Mouse (Mus musculus) lung, embryonic 15.5 days (tissue): Measurements from ENCODE around the gene Cog1. TPM values are rescaled to one million over a fixed set of nuclear protein-coding genes. Genes with fewer than 3 reads are reported as not detected.
A peak's percentile ranks its signal among the peaks of the same experiment; 100 is the strongest.

Experiments
- ATAC-seq: fragments of 200-750 bp; cut with Nextera tagmentation; 2 replicates; pipeline ENCODE4 v1.8.0; 2017; ENCODE audit warnings: moderate number of reproducible peaks, borderline replicate concordance; ENCODE audit not compliant: low FRiP score, low TSS enrichment; ENCODE audit errors: extremely low read depth
- H3K27ac ChIP-seq: fragments of 300-500 bp; sonication (generic); 2 replicates; pipeline ENCODE4 v1.5.1; 2015; ENCODE audit warnings: moderate library complexity, mild to moderate bottlenecking, inconsistent platforms
- H3K27me3 ChIP-seq: fragments of 300-500 bp; sonication (generic); 2 replicates; pipeline ENCODE4 v1.6.1; 2015; ENCODE audit warnings: inconsistent platforms
- H3K36me3 ChIP-seq: fragments of 300-500 bp; sonication (generic); 2 replicates; pipeline ENCODE4 v1.6.1; 2015; ENCODE audit warnings: inconsistent platforms
- H3K4me1 ChIP-seq: fragments of 300-500 bp; sonication (generic); 2 replicates; pipeline ENCODE4 v1.6.1; 2015; ENCODE audit warnings: inconsistent platforms
- H3K4me2 ChIP-seq: fragments of 300-500 bp; sonication (generic); 2 replicates; pipeline ENCODE4 v1.6.1; 2015; ENCODE audit warnings: inconsistent platforms, mild to moderate bottlenecking, moderate library complexity
- H3K4me3 ChIP-seq: fragments of 300-500 bp; sonication (generic); 2 replicates; pipeline ENCODE4 v1.5.1; 2015; ENCODE audit warnings: mild to moderate bottlenecking, inconsistent platforms
- H3K9ac ChIP-seq: fragments of 300-500 bp; sonication (generic); 2 replicates; pipeline ENCODE4 v1.6.1; 2015; ENCODE audit warnings: inconsistent platforms
- H3K9me3 ChIP-seq: fragments of 300-500 bp; sonication (generic); 2 replicates; pipeline ENCODE4 v1.6.1; 2016; ENCODE audit warnings: inconsistent platforms
- whole genome bisulfite sequencing: fragments of 180-500 bp; shearing (Covaris S2); methylation state at CpG from one replicate; pipeline ENCODE4 v1.1.7; 2015; 5-methylcytosine and 5-hydroxymethylcytosine counted together
- polyA plus RNA-seq: library from polyadenylated mRNA; unstranded; fragments of >200 nt; fragmentation: Nextera tagmentation; extraction: Ambion mirVana; gene quantifications from 2 replicates; pipeline ENCODE4 v1.2.1, GENCODE M21; 2015

Gene Cog1
- polyA plus RNA-seq, 1 experiment from 2014 or later, result 26.5 TPM

DNA sequence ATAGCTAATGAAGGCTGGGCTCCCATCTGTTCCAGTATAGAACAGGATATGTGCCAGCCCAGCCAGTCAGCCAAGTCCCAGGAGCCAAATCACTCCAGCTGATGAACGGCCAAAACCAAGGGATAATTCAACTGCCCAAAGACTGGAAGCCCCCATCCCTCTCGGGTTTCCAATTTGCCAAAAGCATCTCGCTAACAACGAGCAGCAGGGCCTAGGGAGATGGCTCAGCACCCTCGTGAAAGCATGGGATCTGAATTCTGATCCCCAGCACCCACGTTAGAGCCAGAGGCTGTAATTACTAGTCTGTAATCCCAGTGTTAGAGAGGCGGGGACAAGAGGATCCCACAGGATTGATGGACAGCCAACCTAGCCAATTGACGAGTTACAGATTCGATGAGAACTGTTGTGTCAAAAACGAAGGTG, 14.3 kb upstream of the Cog1 start:
- Histone ChIP-seq H3K4me1 (peaks cover 3% of the 10 kb centered on the region; the same call in 1 of the 2 replicates), H3K36me3 (no peaks in the 10 kb centered on the region), H3K27me3 (no peaks in the 10 kb centered on the region), H3K9ac (no peak overlapping the region), H3K4me3 (no peak overlapping the region), H3K9me3 (no peaks in the 10 kb centered on the region), H3K27ac (no peak overlapping the region), H3K4me2 (no peak overlapping the region)
- no peak for ATAC-seq
- 71% methylated on average over 10 of the region's 10 CpGs for WGBS

DNA sequence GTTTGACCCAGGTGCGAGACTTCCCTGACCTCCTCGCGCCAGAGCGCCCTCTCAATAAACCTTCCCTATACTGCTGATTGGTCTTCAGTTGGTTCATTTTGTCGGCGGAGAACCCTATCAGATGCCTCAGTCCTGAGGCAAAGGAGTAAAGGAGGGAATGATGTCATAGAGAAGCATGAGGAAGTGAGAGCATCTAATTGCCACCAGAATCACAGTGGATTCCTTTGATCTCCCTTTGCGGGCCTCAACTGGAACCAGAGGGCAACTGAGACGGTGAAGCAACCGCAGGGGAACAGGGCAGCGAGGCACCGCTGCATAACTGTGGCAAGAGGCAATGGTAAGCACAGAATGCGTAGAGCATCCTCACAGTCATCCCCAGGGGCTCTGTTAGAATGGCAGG, 10.3 kb upstream of the Cog1 start:
- no peak overlapping the region for H3K4me2 ChIP-seq
- no peak for ATAC-seq
- no peaks in the 10 kb centered on the region for H3K36me3 ChIP-seq
- no peak overlapping the region for H3K9ac ChIP-seq
- no peaks in the 10 kb centered on the region for H3K9me3 ChIP-seq
- no peaks in the 10 kb centered on the region for H3K27me3 ChIP-seq
- no peak overlapping the region for H3K27ac ChIP-seq
- 84% methylated on average over 12 of the region's 12 CpGs for WGBS
- H3K4me1 ChIP-seq, result no peaks in the 10 kb centered on the region
- H3K4me3 ChIP-seq, result no peak overlapping the region

- no peak overlapping the region for H3K9ac ChIP-seq
- no peak overlapping the region for H3K4me3 ChIP-seq
- H3K36me3 ChIP-seq, result no peaks in the 10 kb centered on the region
- H3K27ac ChIP-seq, result no peak overlapping the region
- H3K4me1 ChIP-seq, result peaks cover 10% of the 10 kb centered on the region
- H3K27me3 ChIP-seq, result no peaks in the 10 kb centered on the region
- 92% methylated on average over 3 of the region's 3 CpGs for WGBS
- no peaks in the 10 kb centered on the region for H3K9me3 ChIP-seq
- H3K4me2 ChIP-seq, result no peak overlapping the region
- no peak for ATAC-seq
Measured at GRCm38 (mm10) chr11:113645181-113645580, 3.8 kb upstream of the Cog1 start.

DNA sequence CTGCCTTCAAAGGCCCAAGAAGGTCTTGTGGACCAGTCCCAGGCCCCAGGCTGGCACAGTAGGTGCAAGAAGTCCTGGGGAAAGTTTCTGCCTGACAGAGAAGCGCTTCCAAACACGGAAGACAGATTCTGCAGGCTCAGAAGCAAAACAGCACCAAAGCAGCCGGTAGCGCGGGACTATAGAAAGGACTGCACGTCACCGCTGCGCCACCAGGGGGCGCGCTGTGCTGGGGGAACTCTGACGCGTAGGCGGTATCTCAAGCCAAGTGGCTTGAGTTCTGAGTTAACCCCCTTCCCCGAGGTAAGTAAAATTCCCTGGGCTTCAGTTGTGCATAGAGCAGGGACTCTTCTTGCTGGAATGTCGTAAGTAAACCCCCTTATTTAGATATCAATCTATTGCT, 817 bp upstream of the Cog1 start:
- Histone ChIP-seq H3K9ac (no peak overlapping the region), H3K4me3 (no peak overlapping the region)
- WGBS, result 3% methylated on average over 15 of the region's 15 CpGs

GRCm38 (mm10) chr11:113649353-113650210, 613 bp downstream of the Cog1 start, which contains the start of gene Slc39a11:
Gene Slc39a11, minus strand, starts transcription at chr11:113650079.
- Histone ChIP-seq H3K9me3 (no peaks in the 10 kb centered on the region), H3K27me3 (no peaks in the 10 kb centered on the region), H3K9ac (peak within 1 kb of the TSS; percentile 89), H3K4me1 (peaks cover 25% of the 10 kb centered on the region), H3K36me3 (peaks cover 28% of the 10 kb centered on the region), H3K4me3 (peak within 1 kb of the TSS; percentile 91), H3K4me2 (peak within 1 kb of the TSS; percentile 59), H3K27ac (peak within 1 kb of the TSS; percentile 85)
- peak; percentile 80 for ATAC-seq
- WGBS, result under 1% methylated on average over 47 of the region's 91 CpGs

More for the DNA sequence above, 817 bp upstream of the Cog1 start:
- Histone ChIP-seq H3K27ac (no peak overlapping the region), H3K9me3 (no peaks in the 10 kb centered on the region), H3K4me2 (peak overlapping the region; percentile 59), H3K36me3 (peaks cover 14% of the 10 kb centered on the region), H3K4me1 (peaks cover 25% of the 10 kb centered on the region), H3K27me3 (no peaks in the 10 kb centered on the region)
- no peak for ATAC-seq

GRCm38 (mm10) chr11:113651206-113651906, 2.4 kb downstream of the Cog1 start:
- H3K27ac ChIP-seq, result peak overlapping the region; percentile 22
- H3K4me3 ChIP-seq, result no peak overlapping the region
- H3K9ac ChIP-seq, result no peak overlapping the region
- H3K36me3 ChIP-seq, result peaks cover 46% of the 10 kb centered on the region
- H3K27me3 ChIP-seq, result no peaks in the 10 kb centered on the region
- H3K4me1 ChIP-seq, result peaks cover 25% of the 10 kb centered on the region
- H3K9me3 ChIP-seq, result no peaks in the 10 kb centered on the region
- no peak overlapping the region for H3K4me2 ChIP-seq
- 54% methylated on average over 22 of the region's 22 CpGs for WGBS
- ATAC-seq, result no peak

- H3K4me2 ChIP-seq, result no peak overlapping the region
- no peak overlapping the region for H3K9ac ChIP-seq
- no peak overlapping the region for H3K4me3 ChIP-seq
- H3K27me3 ChIP-seq, result no peaks in the 10 kb centered on the region
- peak overlapping the region; percentile 22; the same call in 1 of the 2 replicates for H3K27ac ChIP-seq
- H3K4me1 ChIP-seq, result peaks cover 25% of the 10 kb centered on the region
- no peak for ATAC-seq
- no peaks in the 10 kb centered on the region for H3K9me3 ChIP-seq
- WGBS, result 33% methylated on average over 8 of the region's 8 CpGs
- peaks cover 51% of the 10 kb centered on the region for H3K36me3 ChIP-seq
Measured at GRCm38 (mm10) chr11:113651907-113652273, 2.9 kb downstream of the Cog1 start.

GRCm38 (mm10) chr11:113652516-113652915, 3.5 kb downstream of the Cog1 start:
- Histone ChIP-seq H3K27me3 (no peaks in the 10 kb centered on the region), H3K4me2 (no peak overlapping the region), H3K4me1 (peaks cover 25% of the 10 kb centered on the region), H3K4me3 (no peak overlapping the region), H3K9me3 (no peaks in the 10 kb centered on the region), H3K36me3 (peaks cover 58% of the 10 kb centered on the region), H3K9ac (no peak overlapping the region), H3K27ac (no peak overlapping the region)
- ATAC-seq, result no peak
- WGBS, result 88% methylated on average over 6 of the region's 6 CpGs

DNA sequence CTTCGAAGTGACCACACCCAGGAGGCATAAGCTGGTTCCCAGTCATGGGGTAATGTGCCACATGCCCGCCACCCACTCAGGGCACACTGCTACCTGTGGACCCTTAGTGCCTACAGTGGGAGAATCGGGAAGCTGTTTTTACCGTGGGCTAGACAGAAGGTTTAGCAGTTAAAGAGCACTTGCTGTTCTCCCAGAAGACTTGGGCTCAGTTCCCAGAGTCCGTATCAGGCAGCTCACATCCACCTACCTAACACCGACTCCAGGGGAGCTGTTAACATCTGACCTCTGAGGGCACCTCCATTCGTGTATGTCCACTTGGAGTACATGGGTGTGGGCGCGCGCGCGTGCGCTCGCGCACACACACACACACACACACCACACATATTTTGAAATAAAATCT, 5.1 kb downstream of the Cog1 start:
- Histone ChIP-seq H3K4me3 (no peak overlapping the region), H3K27ac (no peak overlapping the region), H3K36me3 (peaks cover 73% of the 10 kb centered on the region), H3K4me1 (peaks cover 16% of the 10 kb centered on the region), H3K9me3 (no peaks in the 10 kb centered on the region), H3K9ac (no peak overlapping the region), H3K4me2 (no peak overlapping the region), H3K27me3 (no peaks in the 10 kb centered on the region)
- 93% methylated on average over 15 of the region's 15 CpGs for WGBS
- ATAC-seq, result no peak

GRCm38 (mm10) chr11:113654561-113655270, 5.7 kb downstream of the Cog1 start:
- no peaks in the 10 kb centered on the region for H3K9me3 ChIP-seq
- H3K27ac ChIP-seq, result no peak overlapping the region
- no peaks in the 10 kb centered on the region for H3K27me3 ChIP-seq
- peaks cover 79% of the 10 kb centered on the region for H3K36me3 ChIP-seq
- no peak for ATAC-seq
- 73% methylated on average over 18 of the region's 18 CpGs for WGBS
- no peak overlapping the region for H3K4me3 ChIP-seq
- H3K9ac ChIP-seq, result no peak overlapping the region
- peaks cover 16% of the 10 kb centered on the region for H3K4me1 ChIP-seq
- H3K4me2 ChIP-seq, result no peak overlapping the region

GRCm38 (mm10) chr11:113656511-113656932, 7.6 kb downstream of the Cog1 start:
- no peak overlapping the region for H3K4me3 ChIP-seq
- 0 out of 2 replicates have a peak, but pooled peaks cover 3% of the 10 kb centered on the region for H3K4me1 ChIP-seq
- no peak overlapping the region for H3K4me2 ChIP-seq
- H3K9me3 ChIP-seq, result no peaks in the 10 kb centered on the region
- no peak overlapping the region for H3K27ac ChIP-seq
- peaks cover 94% of the 10 kb centered on the region for H3K36me3 ChIP-seq
- ATAC-seq, result no peak
- no peaks in the 10 kb centered on the region for H3K27me3 ChIP-seq
- H3K9ac ChIP-seq, result no peak overlapping the region
- WGBS, result 80% methylated on average over 8 of the region's 8 CpGs
